Mouse (Mus musculus): ENCODE results near the gene Eif3k.
A peak's percentile ranks its signal among the peaks of the same experiment; 100 is the strongest.
"Not testable (repeated sequence)": the region's sequence is repeated elsewhere in the genome, so short reads cannot be mapped to it uniquely, and the experiment has no call there.

Gene Eif3k

DNA sequence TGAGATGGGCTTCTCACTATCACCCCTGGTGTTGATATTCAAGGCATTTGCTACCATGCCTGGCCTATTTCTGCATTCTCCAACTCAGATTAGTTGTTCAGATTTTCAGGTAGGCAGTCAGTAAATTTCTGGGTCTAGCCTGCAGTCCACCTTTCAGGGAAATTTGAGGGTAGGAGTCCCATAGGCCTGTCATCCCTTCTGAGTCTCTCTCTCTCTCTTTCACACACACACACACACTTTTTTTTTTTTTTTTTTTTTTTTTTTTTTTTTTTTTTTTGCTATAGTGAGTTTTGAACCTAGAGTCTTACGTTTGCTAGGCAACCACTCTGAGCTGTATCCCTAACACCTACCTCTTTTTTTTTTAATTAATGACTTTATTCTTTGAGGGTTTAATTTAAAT, 2.8 kb upstream of the Eif3k start:
- DNase-seq = no peak

DNA sequence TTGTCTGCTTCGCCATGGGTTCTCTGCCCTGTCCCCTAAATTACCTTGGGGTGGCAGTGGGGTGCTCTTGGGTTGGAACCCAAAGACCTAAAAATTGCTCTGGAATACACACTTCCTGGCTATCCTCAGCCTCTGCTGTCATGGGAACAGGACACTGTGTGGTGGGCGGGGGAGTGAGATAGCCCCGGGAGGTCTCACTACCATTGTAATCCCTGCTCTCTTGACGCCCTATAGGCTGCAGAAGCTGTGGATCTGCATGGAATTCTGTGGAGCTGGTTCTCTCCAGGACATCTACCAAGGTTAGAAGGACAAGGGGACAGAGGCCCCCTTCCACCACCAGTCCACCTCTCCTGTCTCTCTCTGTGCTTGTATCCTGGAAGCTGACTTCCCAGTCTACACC, 2.2 kb upstream of the Eif3k start:
- no peak for DNase-seq

GRCm38 (mm10) chr7:28983141-28983564, 1.5 kb upstream of the Eif3k start:
- DNase-seq = peak; percentile 70

DNA sequence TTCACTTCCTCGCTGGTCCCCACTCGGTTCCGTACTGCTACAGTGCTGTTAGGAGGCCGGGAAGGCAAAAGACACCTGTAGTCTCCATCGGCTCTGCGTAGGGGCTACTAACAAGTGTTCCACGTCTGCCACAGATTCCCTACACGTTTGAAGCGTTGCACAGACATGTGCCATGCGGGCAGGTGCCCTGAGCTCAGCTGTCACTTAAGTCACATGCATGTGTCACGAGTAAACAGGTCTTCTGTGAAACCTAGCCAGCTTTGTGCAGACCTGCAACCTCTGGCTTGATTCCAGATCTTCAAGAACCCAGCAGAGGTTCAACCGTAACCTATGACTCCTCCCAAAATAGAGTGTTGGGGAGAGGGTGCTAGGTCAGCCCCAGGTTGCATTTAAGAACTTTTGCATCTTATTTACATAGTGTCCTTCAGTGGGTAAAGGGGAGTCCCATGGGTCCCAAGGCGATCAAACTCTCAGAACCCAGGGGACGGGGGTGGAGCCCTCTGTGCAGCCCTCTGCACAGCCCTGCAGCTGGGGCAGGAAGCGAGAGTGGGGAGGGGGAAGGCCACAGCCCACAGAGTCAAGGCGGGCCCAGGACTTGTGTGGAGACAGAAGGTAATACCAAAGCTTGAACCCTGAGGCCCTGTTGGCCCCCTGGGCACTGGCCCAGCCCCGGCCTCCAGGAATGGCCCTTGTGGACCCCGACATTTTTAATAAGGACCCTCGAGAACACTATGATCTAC, 780 bp upstream of the Eif3k start:
- peak; percentile 89 for DNase-seq

DNA sequence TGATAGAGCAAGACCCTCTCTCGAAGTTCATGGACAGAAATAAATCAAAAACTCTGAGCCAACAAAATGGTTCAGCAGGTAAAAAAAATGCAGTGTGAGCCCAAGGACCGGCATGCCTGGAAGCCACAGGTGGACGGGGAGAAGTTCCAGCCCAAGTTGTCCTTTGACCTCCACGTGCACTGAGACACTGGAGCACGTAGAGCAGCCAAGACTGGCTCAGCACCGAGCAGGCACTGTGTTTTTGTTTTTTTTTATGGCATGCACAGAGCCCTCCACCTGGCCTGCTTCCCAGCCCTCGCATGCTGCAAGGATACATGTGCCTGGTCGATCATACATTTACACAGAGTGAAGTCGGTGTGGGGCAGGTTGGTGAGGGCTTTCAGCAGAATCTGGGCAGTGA, 4.1 kb downstream of the Eif3k start:
- no peak for DNase-seq

DNA sequence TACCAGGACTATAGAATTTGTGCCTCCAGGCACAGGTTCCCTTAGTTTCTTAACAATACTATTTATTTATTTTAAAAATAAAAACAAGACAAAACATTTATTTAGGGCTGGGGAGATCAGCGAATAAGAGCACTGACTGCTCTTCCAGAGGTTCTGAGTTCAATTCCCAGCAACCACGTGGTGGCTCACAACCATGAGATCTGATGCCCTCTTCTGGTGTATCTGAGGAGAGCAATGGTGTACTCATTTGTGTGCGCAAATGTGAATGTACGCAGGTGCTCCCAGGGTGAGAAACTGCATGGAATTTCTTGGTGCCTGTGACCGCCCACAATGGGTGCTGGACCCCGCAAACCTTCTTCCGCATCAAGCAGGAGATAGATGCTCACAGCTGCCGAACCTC, 8.6 kb downstream of the Eif3k start:
- no peak for DNase-seq

GRCm38 (mm10) chr7:28972542-28972985, 9.1 kb downstream of the Eif3k start:
- DNase-seq = peak; percentile 80

DNA sequence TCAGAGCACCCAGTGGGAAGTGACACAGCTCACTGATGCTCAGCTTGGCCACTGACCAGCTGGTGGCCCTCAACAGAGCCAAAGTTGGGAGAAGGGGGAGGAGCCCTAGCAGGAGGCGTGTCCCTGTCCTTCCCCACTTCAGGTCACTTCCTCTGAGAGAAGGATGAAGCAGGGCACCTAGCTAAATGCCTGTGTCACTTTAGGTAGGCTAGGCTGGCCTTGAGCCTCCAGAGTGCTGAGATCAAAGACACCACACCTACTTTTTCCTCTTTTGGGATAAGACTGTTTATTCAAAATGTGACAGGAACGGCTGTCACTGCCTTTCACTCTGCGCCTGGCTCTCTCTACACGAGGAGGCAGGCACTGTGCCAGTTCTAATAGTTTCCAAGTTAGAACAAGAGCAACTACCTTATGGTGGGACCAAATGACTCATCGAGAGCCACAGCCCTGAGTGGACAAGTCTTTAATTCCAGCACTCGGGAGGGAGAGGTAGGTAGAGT, 9.8 kb downstream of the Eif3k start:
- no peak for DNase-seq

DNA sequence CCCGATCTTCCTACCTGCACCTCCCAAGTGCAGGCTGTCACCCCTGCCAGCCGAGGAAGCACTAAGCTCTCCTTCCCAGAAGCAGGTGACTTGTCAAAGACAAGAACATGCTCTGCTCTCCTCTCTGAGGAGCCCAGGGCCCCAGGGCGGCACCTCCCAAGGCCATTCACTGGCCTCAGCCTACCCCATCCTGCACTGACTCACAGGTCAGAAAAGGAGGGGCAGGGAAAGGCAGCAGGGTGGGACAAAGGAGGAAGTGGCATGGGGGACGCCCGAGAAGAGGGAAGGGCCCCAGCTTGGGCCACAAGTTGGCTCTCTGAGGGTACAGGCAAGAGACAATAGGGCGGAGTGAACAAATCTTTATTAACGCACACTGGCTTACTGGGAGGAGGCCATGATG, 10.6 kb downstream of the Eif3k start:
- DNase-seq = no peak

- no peak for DNase-seq
Observed at GRCm38 (mm10) chr7:28969672-28970394, 11.8 kb downstream of the Eif3k start.

- no peak for DNase-seq
Observed at GRCm38 (mm10) chr7:28969271-28969670, 12.4 kb downstream of the Eif3k start.

- DNase-seq = not testable (repeated sequence)
Observed at GRCm38 (mm10) chr7:28968120-28968519, 13.5 kb downstream of the Eif3k start.

- no peak for DNase-seq
Observed at GRCm38 (mm10) chr7:28966751-28967505, 14.7 kb downstream of the Eif3k start.

- DNase-seq = no peak
Observed at GRCm38 (mm10) chr7:28966181-28966580, 15.5 kb downstream of the Eif3k start.

- DNase-seq = no peak
Observed at GRCm38 (mm10) chr7:28965346-28965840, 16.3 kb downstream of the Eif3k start.

DNA sequence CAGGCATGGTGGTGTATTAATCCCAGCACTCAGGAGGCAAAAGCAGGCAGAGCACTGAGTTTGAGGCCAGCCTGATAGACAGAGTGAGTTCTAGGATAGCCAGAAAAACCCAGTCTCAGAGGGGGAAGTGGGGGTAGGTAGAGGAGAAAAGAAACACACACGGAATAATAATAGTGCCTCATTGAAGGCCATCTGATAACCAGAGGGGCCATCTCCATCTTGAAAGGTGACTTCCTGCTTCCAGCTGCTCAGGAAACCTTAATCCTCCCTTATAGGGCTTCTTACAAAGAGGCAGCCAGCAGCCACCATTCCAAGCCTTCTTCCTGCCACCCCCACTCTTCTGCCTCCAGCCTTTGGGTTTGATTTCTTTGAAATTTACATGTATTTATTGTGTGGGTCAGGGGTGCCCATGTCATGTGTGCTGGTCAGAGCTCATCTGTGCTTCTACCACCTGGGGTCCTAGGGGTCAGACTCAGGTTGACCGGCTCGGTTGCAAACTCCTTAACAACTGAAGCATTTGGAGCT, 18.2 kb downstream of the Eif3k start:
- no peak for DNase-seq

- peak; percentile 99 for DNase-seq
Observed at GRCm38 (mm10) chr7:28961927-28962670, 19.6 kb downstream of the Eif3k start, which contains the start of gene Actn4. Gene Actn4, minus strand, starts transcription at chr7:28962340.

DNA sequence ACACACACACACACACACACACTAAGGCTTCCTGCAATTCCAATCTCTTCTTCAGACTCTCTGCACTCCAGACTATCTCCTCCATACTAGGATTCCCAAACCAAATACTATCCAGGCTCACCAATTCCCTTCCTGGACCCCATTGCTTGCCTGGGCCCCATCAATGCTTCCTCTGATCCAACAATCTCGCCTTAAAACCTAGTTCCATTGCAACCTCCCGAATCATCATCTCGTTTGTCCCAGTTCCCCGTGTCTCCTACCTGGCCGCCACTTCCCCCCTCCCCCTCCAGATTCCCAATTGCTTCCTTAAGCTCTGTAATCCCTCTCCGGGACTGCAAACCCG, 20.1 kb downstream of the Eif3k start:
- no peak for DNase-seq

GRCm38 (mm10) chr7:28960354-28961046, 21.2 kb downstream of the Eif3k start:
- no peak for DNase-seq

DNA sequence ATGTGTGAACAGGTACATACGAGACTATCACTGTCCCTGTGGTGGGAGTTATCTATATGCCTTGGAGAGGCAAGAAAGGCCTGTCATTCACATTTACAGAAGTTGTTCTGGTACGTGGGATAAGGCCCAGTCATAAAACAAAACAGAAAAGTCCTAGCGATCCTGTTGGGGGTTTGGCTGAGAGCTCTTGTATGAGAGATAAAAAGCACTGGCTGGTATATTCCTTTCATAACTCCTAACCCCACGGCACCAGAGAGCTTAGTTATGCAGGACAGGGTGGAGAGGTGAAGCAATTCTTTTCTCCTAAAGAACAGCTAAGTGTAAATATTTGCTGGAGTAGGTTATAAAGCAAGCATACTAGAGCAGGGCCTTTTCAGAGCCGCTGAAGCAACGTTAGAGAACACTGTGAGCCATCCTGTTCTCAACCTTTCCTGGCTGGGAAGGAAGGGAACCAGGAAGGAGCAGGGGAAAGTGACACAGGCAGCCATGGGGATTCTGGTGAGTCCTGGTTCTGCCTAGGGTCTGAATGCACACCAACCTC, 22.1 kb downstream of the Eif3k start:
- no peak for DNase-seq

DNA sequence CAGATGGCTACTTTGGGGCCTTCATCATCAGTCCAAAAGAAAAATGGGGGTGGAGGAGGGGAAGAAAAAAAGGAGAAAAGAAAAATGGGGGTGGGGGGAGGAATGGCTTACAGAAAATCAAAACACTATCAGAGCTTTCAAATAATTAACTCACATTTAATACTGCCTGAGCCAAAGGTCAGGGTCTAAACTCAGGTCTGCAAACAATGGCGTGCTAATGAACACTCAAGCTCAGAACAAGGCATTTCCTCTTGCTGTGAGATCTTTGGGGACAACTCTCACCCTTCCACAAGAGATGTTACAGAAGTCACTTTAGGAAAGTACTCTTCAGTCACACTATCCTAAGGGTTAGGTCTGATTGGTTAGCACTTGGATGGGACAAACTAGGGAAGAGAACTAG, 22.9 kb downstream of the Eif3k start:
- no peak for DNase-seq
